Mouse (Mus musculus): ENCODE results near the gene Arhgap44.

DNA sequence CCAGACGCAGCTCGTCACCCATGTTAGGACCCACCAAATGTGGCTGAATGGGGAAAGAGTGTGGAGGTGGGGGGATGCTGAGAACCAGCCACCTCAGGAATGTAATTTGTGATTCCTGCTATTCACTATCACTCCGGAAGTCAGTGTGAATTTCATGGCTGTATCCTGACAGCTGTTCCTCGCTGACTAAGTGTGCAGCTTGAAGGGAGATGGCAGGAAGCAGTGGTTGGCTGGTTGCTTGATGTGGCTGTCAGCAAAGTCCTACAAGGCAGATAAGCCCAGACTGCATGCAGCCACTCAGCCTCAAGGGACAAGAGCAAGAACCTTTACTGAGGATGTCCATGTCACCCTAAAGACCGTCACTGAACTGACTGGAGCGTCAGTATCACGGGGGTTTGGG is 107.2 kb downstream of the Arhgap44 start:
- TF ChIP-seq CTCF (conservative IDR thresholded peaks at IDR 0.05; ENCODE audit: low read length) = no peak
- no peak for TF ChIP-seq NANOG (IDR thresholded peaks at IDR 0.05; ENCODE audit: borderline replicate concordance, low read length)
